Comparison of ENCODE assay signal across 7 mouse cellular contexts in genomic region chr11:117872861-117873608, GRCm38 (mm10). TPM values are rescaled to one million over a fixed set of nuclear protein-coding genes. Genes with fewer than 3 reads are reported as not detected.
A peak's percentile ranks its signal among the peaks of the same experiment; 100 is the strongest.
DNase-seq lines count a peak whose midpoint lies in the region; ATAC-seq lines count a peak whose summit lies in the region.

Tha1 (minus strand) TSS chr11:117873481.

- H3K4me3 ChIP-seq in intestine, embryonic 15.5 days (replicated peaks) = peak within 1 kb of the TSS; percentile 52

- DNase-seq in adrenal gland, adult 8-10 months = peak; percentile 80
- DNase-seq in embryo, embryonic 10 days (ENCODE audit: low spot score) = peak; percentile 94
- DNase-seq in gastrocnemius, postnatal 4 days (ENCODE audit: low spot score in 2 of 2) = peak; percentile 74 to 84
- DNase-seq in left cerebral cortex, postnatal 10 days (ENCODE audit: extremely low spot score in 1 of 2, low spot score in 2 of 2) = peak; percentile 66 to 89
- peak; percentile 72 for DNase-seq in right cerebral cortex, postnatal 4 days

- H3K9ac ChIP-seq in intestine, embryonic 15.5 days = peak within 1 kb of the TSS; percentile 61

- H3K27me3 ChIP-seq in intestine, embryonic 15.5 days (replicated peaks) = no peaks in the 10 kb centered on the region

- 1% methylated on average over 51 of the region's 51 CpGs for WGBS in intestine, embryonic 15.5 days

- no peaks in the 10 kb centered on the region for H3K36me3 ChIP-seq in intestine, embryonic 15.5 days

- peaks cover 26% of the 10 kb centered on the region for H3K4me1 ChIP-seq in intestine, embryonic 15.5 days (replicated peaks)

- no peak within 1 kb of the TSS for H3K27ac ChIP-seq in intestine, embryonic 15.5 days

- H3K9me3 ChIP-seq in intestine, embryonic 15.5 days = no peaks in the 10 kb centered on the region

- ATAC-seq in intestine, embryonic 15.5 days = peak; percentile 84
- peak; percentile 56 for ATAC-seq in megakaryocyte, adult 5-6 weeks (ENCODE audit: poor library complexity, severe bottlenecking)

- intact Hi-C loops in left cerebral cortex, postnatal 10 days (cut with DNase I) = loop anchor here (5.0 kb wide), 1 partner anchor 94 kb away; no protein-coding TSS in a partner anchor

- peak within 1 kb of the TSS; percentile 83 for H3K4me2 ChIP-seq in intestine, embryonic 15.5 days (replicated peaks)

RNA-seq across cellular contexts. Expression of gene Tha1, which starts in this region (rescaled TPM):
- 10 to 100 TPM; 16.4 to 16.7 (median 16.5) TPM for total RNA-seq in adrenal gland, adult 8-10 months (2022)
- total RNA-seq in gastrocnemius, postnatal 4 days (2021) = 1 to 10 TPM; 4.5 to 5.2 TPM
- polyA plus RNA-seq in intestine, embryonic 15.5 days (2015; fragmentation: Nextera tagmentation; extraction: Ambion mirVana) = 7.1 and 9.7 TPM in 2 replicates
- total RNA-seq in left cerebral cortex, postnatal 10 days (2021) = 1 to 10 TPM; 3.1 to 4.0 TPM
- total RNA-seq in megakaryocyte, adult 5-6 weeks (2015) = 1.4 and 1.8 TPM in 2 replicates
- total RNA-seq in megakaryocyte, adult 5-6 weeks (2017) = 0.89 and 1.1 TPM in 2 replicates
